Mouse (Mus musculus): Measurements from ENCODE around the gene Fam193a. TPM values are rescaled to one million over a fixed set of nuclear protein-coding genes. Genes with fewer than 3 reads are reported as not detected.
A peak's percentile ranks its signal among the peaks of the same experiment; 100 is the strongest.

The Fam193a gene
- total and polyA plus RNA-seq, 2 experiments from 2014 or later: 9.6 to 36.9 TPM

GRCm38 (mm10) chr5:34466648-34467047, 96.9 kb downstream of the Fam193a start:
- 97% methylated on average over 2 of the region's 2 CpGs for WGBS
- Histone ChIP-seq H3K4me3 (ENCODE audit: low read length) (no peak overlapping the region), H3K4me1 (ENCODE audit: insufficient read depth, low read length) (no peaks in the 10 kb centered on the region), H3K9ac (replicated peaks; ENCODE audit: low read length) (no peak overlapping the region), H3K27me3 (ENCODE audit: insufficient read depth, low read length) (no peaks in the 10 kb centered on the region), H3K4me2 (ENCODE audit: low read depth, low read length) (no peak overlapping the region), H3K27ac (no peak overlapping the region), H3K9me3 (ENCODE audit: low read length) (no peaks in the 10 kb centered on the region), H3K36me3 (ENCODE audit: insufficient read depth, low read length) (peaks cover 42% of the 10 kb centered on the region)
- ATAC-seq (no peak), DNase-seq (ENCODE audit: low spot score) (no peak)
- TF ChIP-seq CTCF (IDR thresholded peaks at IDR 0.05; ENCODE audit: low read depth): no peak

- Histone ChIP-seq H3K4me2 (ENCODE audit: low read depth, low read length) (no peak overlapping the region), H3K9ac (replicated peaks; ENCODE audit: low read length) (no peak overlapping the region), H3K27me3 (ENCODE audit: insufficient read depth, low read length) (no peaks in the 10 kb centered on the region), H3K4me3 (ENCODE audit: low read length) (no peak overlapping the region), H3K36me3 (ENCODE audit: insufficient read depth, low read length) (peaks cover 34% of the 10 kb centered on the region), H3K27ac (no peak overlapping the region), H3K9me3 (ENCODE audit: low read length) (no peaks in the 10 kb centered on the region), H3K4me1 (ENCODE audit: insufficient read depth, low read length) (no peaks in the 10 kb centered on the region)
- no peak for TF ChIP-seq CTCF (IDR thresholded peaks at IDR 0.05; ENCODE audit: low read depth)
- DNase-seq (ENCODE audit: low spot score): no peak
- ATAC-seq: no peak
- WGBS: 91% methylated on average over 2 of the region's 2 CpGs
These were observed 98.5 kb downstream of the Fam193a start for GRCm38 (mm10) chr5:34468039-34468775.

- ATAC-seq: no peak
- H3K36me3 ChIP-seq (ENCODE audit: insufficient read depth, low read length): peaks cover 48% of the 10 kb centered on the region
- no peak overlapping the region for H3K4me3 ChIP-seq (ENCODE audit: low read length)
- no peak for DNase-seq (ENCODE audit: low spot score)
- H3K27ac ChIP-seq: no peak overlapping the region
- TF ChIP-seq CTCF (IDR thresholded peaks at IDR 0.05; ENCODE audit: low read depth): no peak
- H3K4me2 ChIP-seq (ENCODE audit: low read depth, low read length): no peak overlapping the region
- no peaks in the 10 kb centered on the region for H3K4me1 ChIP-seq (ENCODE audit: insufficient read depth, low read length)
- no peaks in the 10 kb centered on the region for H3K27me3 ChIP-seq (ENCODE audit: insufficient read depth, low read length)
- WGBS: 84% methylated on average over 3 of the region's 3 CpGs
- no peaks in the 10 kb centered on the region for H3K9me3 ChIP-seq (ENCODE audit: low read length)
- H3K9ac ChIP-seq (replicated peaks; ENCODE audit: low read length): no peak overlapping the region
These were observed 111.2 kb downstream of the Fam193a start for GRCm38 (mm10) chr5:34480926-34481325.

- no peak for ATAC-seq
- Histone ChIP-seq H3K36me3 (ENCODE audit: insufficient read depth, low read length) (peaks cover 21% of the 10 kb centered on the region), H3K9ac (replicated peaks; ENCODE audit: low read length) (no peak overlapping the region), H3K4me3 (ENCODE audit: low read length) (no peak overlapping the region), H3K4me1 (ENCODE audit: insufficient read depth, low read length) (no peaks in the 10 kb centered on the region), H3K4me2 (ENCODE audit: low read depth, low read length) (no peak overlapping the region), H3K27me3 (ENCODE audit: insufficient read depth, low read length) (no peaks in the 10 kb centered on the region), H3K27ac (no peak overlapping the region), H3K9me3 (ENCODE audit: low read length) (no peaks in the 10 kb centered on the region)
- WGBS: 91% methylated on average over 15 of the region's 15 CpGs
- no peak for DNase-seq (ENCODE audit: low spot score)
- TF ChIP-seq CTCF (IDR thresholded peaks at IDR 0.05; ENCODE audit: low read depth): no peak
These were observed 116.0 kb downstream of the Fam193a start for GRCm38 (mm10) chr5:34485731-34486130.

- TF ChIP-seq CTCF (IDR thresholded peaks at IDR 0.05; ENCODE audit: low read depth): no peak
- DNase-seq (ENCODE audit: low spot score): no peak
These were observed 117.8 kb downstream of the Fam193a start for GRCm38 (mm10) chr5:34487320-34488090.

GRCm38 (mm10) chr5:34488741-34489417, 119.1 kb downstream of the Fam193a start:
- Histone ChIP-seq H3K9me3 (ENCODE audit: low read length) (no peaks in the 10 kb centered on the region), H3K4me3 (ENCODE audit: low read length) (no peak overlapping the region), H3K27ac (no peak overlapping the region), H3K4me1 (ENCODE audit: insufficient read depth, low read length) (no peaks in the 10 kb centered on the region), H3K27me3 (ENCODE audit: insufficient read depth, low read length) (no peaks in the 10 kb centered on the region), H3K9ac (replicated peaks; ENCODE audit: low read length) (no peak overlapping the region), H3K36me3 (ENCODE audit: insufficient read depth, low read length) (peaks cover 12% of the 10 kb centered on the region; the same call in 1 of the 2 replicates), H3K4me2 (ENCODE audit: low read depth, low read length) (no peak overlapping the region)
- ATAC-seq (peak; percentile 15; the same call in 1 of the 2 replicates), DNase-seq (ENCODE audit: low spot score) (peak; percentile 20)
- TF ChIP-seq CTCF (IDR thresholded peaks at IDR 0.05; ENCODE audit: low read depth): no peak
- WGBS: 58% methylated on average over 6 of the region's 6 CpGs

More at GRCm38 (mm10) chr5:34487320-34488090, 117.8 kb downstream of the Fam193a start:
- no peak overlapping the region for H3K4me2 ChIP-seq (ENCODE audit: low read depth, low read length)
- no peaks in the 10 kb centered on the region for H3K9me3 ChIP-seq (ENCODE audit: low read length)
- H3K4me3 ChIP-seq (ENCODE audit: low read length): no peak overlapping the region
- no peak for ATAC-seq
- no peaks in the 10 kb centered on the region for H3K27me3 ChIP-seq (ENCODE audit: insufficient read depth, low read length)
- H3K4me1 ChIP-seq (ENCODE audit: insufficient read depth, low read length): no peaks in the 10 kb centered on the region
- peaks cover 12% of the 10 kb centered on the region for H3K36me3 ChIP-seq (ENCODE audit: insufficient read depth, low read length)
- 70% methylated on average over 6 of the region's 6 CpGs for WGBS
- no peak overlapping the region for H3K9ac ChIP-seq (replicated peaks; ENCODE audit: low read length)
- no peak overlapping the region for H3K27ac ChIP-seq
